9 mouse cellular contexts compared by ENCODE assay signal in genomic region chr2:4558651-4559203, GRCm38 (mm10).
A peak's percentile ranks its signal among the peaks of the same experiment; 100 is the strongest.
DNase-seq lines count a peak whose midpoint lies in the region; ATAC-seq and TF ChIP-seq lines count a peak whose summit lies in the region.
"Had no signal": no experiment of that assay in that cellular context is flagged by ENCODE, and none has a peak within 500 bp of the region (broad histone marks: within the 10 kb centered on the region; RNA-seq: fewer than 3 reads in every experiment).

No protein-coding gene starts in this region.

- no peaks in the 10 kb centered on the region for H3K27me3 ChIP-seq in CH12.LX (replicated peaks)
- no peaks in the 10 kb centered on the region for H3K27me3 ChIP-seq in forebrain, embryonic 12.5 days
- no peaks in the 10 kb centered on the region for H3K27me3 ChIP-seq in limb, embryonic 14.5 days (ENCODE audit: control insufficient read depth, insufficient read depth, low read length)
- H3K27me3 ChIP-seq in stomach, embryonic 16.5 days (ENCODE audit: control insufficient read depth, insufficient read depth, low read length) = no peaks in the 10 kb centered on the region
- H3K27me3 ChIP-seq: Patski had no signal

- no peaks in the 10 kb centered on the region for H3K79me2 ChIP-seq in CH12.LX (replicated peaks; ENCODE audit: control insufficient read depth, extremely low read depth, insufficient read depth, poor library complexity, severe bottlenecking)

- H3K36me3 ChIP-seq in CH12.LX (replicated peaks in 1 of 2; ENCODE audit: control insufficient read depth in 1 of 2, insufficient read depth in 1 of 2, low read length in 1 of 2) = no peaks in the 10 kb centered on the region
- H3K36me3 ChIP-seq in forebrain, embryonic 12.5 days (replicated peaks) = peaks cover 6% of the 10 kb centered on the region; the same call in 1 of the 2 replicates
- peaks cover 10% of the 10 kb centered on the region for H3K36me3 ChIP-seq in limb, embryonic 14.5 days (ENCODE audit: control insufficient read depth, insufficient read depth, low read length)
- H3K36me3 ChIP-seq in stomach, embryonic 16.5 days (ENCODE audit: control insufficient read depth, insufficient read depth, low read length) = no peaks in the 10 kb centered on the region

- H3K9me3 ChIP-seq in CH12.LX (replicated peaks; ENCODE audit: low read length) = no peaks in the 10 kb centered on the region
- H3K9me3 ChIP-seq in forebrain, embryonic 12.5 days = no peaks in the 10 kb centered on the region
- no peaks in the 10 kb centered on the region for H3K9me3 ChIP-seq in limb, embryonic 14.5 days (ENCODE audit: control insufficient read depth, low read length)
- H3K9me3 ChIP-seq in stomach, embryonic 16.5 days (replicated peaks; ENCODE audit: control insufficient read depth, low read length) = no peaks in the 10 kb centered on the region

- H3K27ac ChIP-seq in CH12.LX (ENCODE audit: insufficient read depth, low read depth) = no peak overlapping the region
- peak overlapping the region; percentile 92 for H3K27ac ChIP-seq in forebrain, embryonic 12.5 days
- peak overlapping the region; percentile 89 for H3K27ac ChIP-seq in limb, embryonic 14.5 days (replicated peaks; ENCODE audit: low read depth, low read length)
- H3K27ac ChIP-seq in stomach, embryonic 16.5 days (ENCODE audit: low read length) = peak overlapping the region; percentile 99

- H3K4me2 ChIP-seq in CH12.LX (ENCODE audit: insufficient read depth, low read depth, poor library complexity, severe bottlenecking) = peak overlapping the region; percentile 64
- peak overlapping the region; percentile 61 for H3K4me2 ChIP-seq in forebrain, embryonic 12.5 days
- peak overlapping the region; percentile 71 for H3K4me2 ChIP-seq in limb, embryonic 14.5 days (replicated peaks; ENCODE audit: low read depth, low read length, severe bottlenecking)
- peak overlapping the region; percentile 64 for H3K4me2 ChIP-seq in stomach, embryonic 16.5 days (ENCODE audit: low read depth, low read length)

- peaks cover 0 to 16% of the 10 kb centered on the region in 2 experiments; a peak in 2 of 4 replicates for H3K4me1 ChIP-seq in CH12.LX (ENCODE audit: control insufficient read depth in 1 of 2, insufficient read depth in 2 of 2)
- peaks cover 85% of the 10 kb centered on the region for H3K4me1 ChIP-seq in forebrain, embryonic 12.5 days
- H3K4me1 ChIP-seq in limb, embryonic 14.5 days (ENCODE audit: control insufficient read depth, insufficient read depth, low read length) = peaks cover 73% of the 10 kb centered on the region
- H3K4me1 ChIP-seq in stomach, embryonic 16.5 days (ENCODE audit: control insufficient read depth, insufficient read depth, low read length) = peaks cover 40% of the 10 kb centered on the region

- ATAC-seq in frontal cortex, adult (ENCODE audit: low TSS enrichment) = peak; percentile 3; the same call in 1 of the 2 replicates
- no peak for ATAC-seq in forebrain, embryonic 12.5 days (ENCODE audit: low FRiP score)
- ATAC-seq in limb, embryonic 14.5 days (ENCODE audit: low FRiP score, low read depth) = no peak
- ATAC-seq in stomach, embryonic 16.5 days (ENCODE audit: insufficient read depth, low FRiP score) = no peak

- TF ChIP-seq RAD21 in CH12.LX (IDR thresholded peaks at IDR 0.05; ENCODE audit: low read depth, low read length) = no peak

- no peak for TF ChIP-seq CTCF in CH12.LX (conservative IDR thresholded peaks at IDR 0.05 in 1 of 2, IDR thresholded peaks at IDR 0.05 in 1 of 2; ENCODE audit: low read depth in 2 of 2, low read length in 2 of 2)

- in situ Hi-C loops in CH12.LX (cut with MboI; ENCODE audit: low pct_ligation_motif_present, low pct_unique_long_range_greater_than_20kb, low sequenced_read_pairs) = no loop called here

- H3K4me3 ChIP-seq in CH12.LX (replicated peaks in 1 of 3; ENCODE audit: low read depth in 2 of 3, low read length in 2 of 3, poor library complexity in 1 of 3) = peak overlapping the region; percentile 62 to 68 (median 64)
- peak overlapping the region; percentile 43 for H3K4me3 ChIP-seq in forebrain, embryonic 12.5 days (replicated peaks)
- peak overlapping the region; percentile 46 for H3K4me3 ChIP-seq in limb, embryonic 14.5 days (replicated peaks; ENCODE audit: low read length)
- H3K4me3 ChIP-seq in stomach, embryonic 16.5 days (replicated peaks; ENCODE audit: low read length) = peak overlapping the region; percentile 61

- H3K9ac ChIP-seq in CH12.LX (ENCODE audit: insufficient read depth, low read depth) = peak overlapping the region; percentile 65
- H3K9ac ChIP-seq in forebrain, embryonic 12.5 days = peak overlapping the region; percentile 64
- peak overlapping the region; percentile 59 for H3K9ac ChIP-seq in limb, embryonic 14.5 days (ENCODE audit: low read depth, low read length, severe bottlenecking)
- peak overlapping the region; percentile 81 for H3K9ac ChIP-seq in stomach, embryonic 16.5 days (ENCODE audit: low read length)

- TF ChIP-seq POLR2A in CH12.LX (IDR thresholded peaks at IDR 0.05; ENCODE audit: low read depth, low read length) = no peak
- no peak for TF ChIP-seq POLR2A in limb, embryonic 14.5 days (IDR thresholded peaks at IDR 0.05; ENCODE audit: borderline replicate concordance, extremely low read depth, insufficient read depth, insufficient read length)

- DNase-seq in frontal cortex, postnatal 25 days (ENCODE audit: low spot score in 2 of 2) = no peak
- DNase-seq in CH12.LX (ENCODE audit: extremely low read depth) = no peak
- peak; percentile 60 for DNase-seq in limb, embryonic 14.5 days (ENCODE audit: low spot score)
- DNase-seq in urinary bladder, postnatal 4 days (ENCODE audit: low spot score in 2 of 2) = no peak
- DNase-seq in frontal cortex, postnatal 14 days (ENCODE audit: low spot score in 2 of 2) = no peak

- 15% methylated on average over 8 of the region's 8 CpGs for WGBS in forebrain, embryonic 12.5 days
- 14% methylated on average over 8 of the region's 8 CpGs for WGBS in limb, embryonic 14.5 days
- 12% methylated on average over 8 of the region's 8 CpGs for WGBS in stomach, embryonic 16.5 days

- dilution Hi-C loops in CH12.LX (cut with MboI; ENCODE audit: extremely low pct_ligation_motif_present, extremely low pct_unique_long_range_greater_than_20kb, low sequenced_read_pairs) = no loop called here

- TF ChIP-seq EP300 in CH12.LX (IDR thresholded peaks at IDR 0.05; ENCODE audit: low read length) = no peak

TF ChIP-seq in CH12.LX, 34 proteins besides CTCF, POLR2A, EP300 and RAD21:
- TF ChIP-seq E2F4 (IDR thresholded peaks at IDR 0.05; ENCODE audit: insufficient replicate concordance, low read depth, low read length) = no peak
- no peak for TF ChIP-seq IRF4 (IDR thresholded peaks at IDR 0.05; ENCODE audit: low read depth, low read length)
- no peak for TF ChIP-seq POLR2AphosphoS2 (IDR thresholded peaks at IDR 0.05; ENCODE audit: low read depth, low read length)
- no peak for TF ChIP-seq ETS1 (conservative IDR thresholded peaks at IDR 0.05; ENCODE audit: low read depth, low read length)
- TF ChIP-seq TCF12 (IDR thresholded peaks at IDR 0.05; ENCODE audit: low read depth, low read length) = no peak
- TF ChIP-seq SIN3A (IDR thresholded peaks at IDR 0.05; ENCODE audit: low read length) = no peak
- TF ChIP-seq MAFK (IDR thresholded peaks at IDR 0.05; ENCODE audit: insufficient replicate concordance, low read length) = no peak
- no peak for TF ChIP-seq CHD1 (IDR thresholded peaks at IDR 0.05; ENCODE audit: low read depth, low read length)
- TF ChIP-seq HCFC1 (IDR thresholded peaks at IDR 0.05; ENCODE audit: low read depth, low read length) = no peak
